Mouse (Mus musculus) megakaryocyte-erythroid progenitor cell, adult 5 weeks (primary cell): ENCODE data around the gene Fam72a. TPM values are rescaled to one million over a fixed set of nuclear protein-coding genes. Genes with fewer than 3 reads are reported as not detected.

Experiments used
- polyA plus RNA-seq: library from polyadenylated mRNA; stranded (reverse); fragments of >175 nt; gene quantifications from 2 replicates; pipeline ENCODE4 v1.2.3, GENCODE M21; 2012

The Fam72a gene
- 2.5 and 3.3 TPM in 2 replicates for polyA plus RNA-seq

GRCm38 (mm10) chr1:131527281-131528080 is at the start of gene Fam72a, which contains the start of gene Srgap2:
Fam72a (plus strand) TSS chr1:131527903.
Srgap2 (minus strand) TSS chr1:131527352.

Other genes starting within 250 kb of the Fam72a start
- gene Ikbke, start 248.3 kb upstream of the Fam72a start, polyA plus RNA-seq, result 28.8 and 34.4 TPM in 2 replicates
- gene Srgap2, start 551 bp upstream of the Fam72a start, polyA plus RNA-seq, result 17.0 and 18.0 TPM in 2 replicates
- gene Avpr1b, start 71.3 kb downstream of the Fam72a start, polyA plus RNA-seq, result not detected in 2 replicates
- gene Ctse, start 110.4 kb downstream of the Fam72a start, polyA plus RNA-seq, result 20.2 and 23.1 TPM in 2 replicates
- 3.2 and 4.2 TPM in 2 replicates for gene Rab7b, start 160.8 kb downstream of the Fam72a start, polyA plus RNA-seq
- 0.03 and 0.05 TPM in 2 replicates for gene Slc26a9, start 216.1 kb downstream of the Fam72a start, polyA plus RNA-seq